Mouse (Mus musculus) retina, postnatal 7 days (tissue): Measurements from ENCODE around the gene Pakap.

ENCODE experiments used
- DNase-seq: peaks from one replicate; pipeline ENCODE4 v3.0.0-alpha.2; 2012; ENCODE audit warnings: low read depth, low spot score

Pakap gene

DNA sequence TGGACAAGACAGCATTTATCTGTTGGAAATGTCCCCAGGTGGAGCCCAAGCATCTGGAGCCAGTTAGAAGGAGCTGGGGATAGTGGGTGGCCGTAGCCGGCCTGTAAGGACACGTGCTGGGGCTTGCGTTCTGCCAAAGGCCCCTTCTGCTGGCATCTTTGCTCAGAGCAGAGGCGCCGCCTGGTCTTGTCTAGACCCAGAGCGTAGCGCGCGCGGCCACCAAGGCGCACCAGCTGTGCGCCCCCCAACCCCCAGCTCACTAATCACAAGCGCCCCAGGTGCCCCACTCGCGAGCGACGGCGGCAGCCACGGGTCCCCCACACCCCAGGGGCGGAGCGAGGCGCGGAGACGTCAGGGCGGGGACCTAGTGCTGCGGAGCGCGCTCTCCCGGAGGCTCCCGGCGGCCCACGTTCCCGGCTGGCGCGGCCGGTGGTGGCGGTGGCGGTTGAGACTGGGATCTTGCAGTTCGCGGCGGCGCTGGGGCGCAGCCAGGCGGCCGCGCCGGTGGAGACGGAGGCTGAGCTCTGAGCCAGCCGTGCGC is at the start of gene Pakap:
Gene Pakap (plus strand): TSS at position 514 of the 541 bp plus-strand sequence.
- peak; percentile 6 for DNase-seq

DNA sequence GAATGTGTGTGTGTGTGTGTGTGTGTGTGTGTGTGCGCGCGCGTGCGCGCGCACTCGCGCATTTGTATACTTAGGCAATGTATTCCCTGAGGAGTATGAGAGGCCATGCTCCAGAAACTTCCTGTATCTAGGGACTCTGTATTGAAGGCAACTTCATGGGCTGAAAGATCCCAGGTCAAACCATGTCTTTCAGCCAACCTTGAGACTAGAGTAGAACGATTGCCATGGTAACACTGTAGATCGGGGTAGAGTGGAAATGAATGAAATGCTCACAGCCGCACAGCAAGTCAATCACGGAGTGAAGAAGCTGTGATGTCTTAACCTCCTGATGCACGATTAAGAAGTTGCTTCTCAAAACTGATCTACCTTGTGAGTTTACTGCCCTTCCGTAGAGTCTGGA is 44.5 kb upstream of the Pakap start:
- no peak for DNase-seq

DNA sequence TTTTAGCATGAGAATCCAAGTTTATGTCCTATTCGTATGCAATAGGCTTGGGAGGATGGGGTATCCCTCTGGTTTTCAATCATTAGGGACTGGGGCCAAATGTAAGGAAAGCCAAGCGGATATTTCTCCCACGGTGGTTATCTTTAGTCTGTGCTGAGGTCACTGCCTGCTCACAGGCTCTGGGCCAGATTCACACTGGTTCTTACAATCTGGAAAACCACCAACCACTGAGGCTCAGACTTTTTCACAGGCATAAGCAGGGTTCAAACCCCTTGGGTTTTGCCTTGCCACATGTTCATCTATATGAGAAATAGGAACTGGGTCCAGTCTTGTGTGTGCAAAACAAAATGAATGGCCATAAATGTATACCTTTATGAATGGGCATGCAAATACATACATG is 43.5 kb upstream of the Pakap start:
- no peak for DNase-seq

DNA sequence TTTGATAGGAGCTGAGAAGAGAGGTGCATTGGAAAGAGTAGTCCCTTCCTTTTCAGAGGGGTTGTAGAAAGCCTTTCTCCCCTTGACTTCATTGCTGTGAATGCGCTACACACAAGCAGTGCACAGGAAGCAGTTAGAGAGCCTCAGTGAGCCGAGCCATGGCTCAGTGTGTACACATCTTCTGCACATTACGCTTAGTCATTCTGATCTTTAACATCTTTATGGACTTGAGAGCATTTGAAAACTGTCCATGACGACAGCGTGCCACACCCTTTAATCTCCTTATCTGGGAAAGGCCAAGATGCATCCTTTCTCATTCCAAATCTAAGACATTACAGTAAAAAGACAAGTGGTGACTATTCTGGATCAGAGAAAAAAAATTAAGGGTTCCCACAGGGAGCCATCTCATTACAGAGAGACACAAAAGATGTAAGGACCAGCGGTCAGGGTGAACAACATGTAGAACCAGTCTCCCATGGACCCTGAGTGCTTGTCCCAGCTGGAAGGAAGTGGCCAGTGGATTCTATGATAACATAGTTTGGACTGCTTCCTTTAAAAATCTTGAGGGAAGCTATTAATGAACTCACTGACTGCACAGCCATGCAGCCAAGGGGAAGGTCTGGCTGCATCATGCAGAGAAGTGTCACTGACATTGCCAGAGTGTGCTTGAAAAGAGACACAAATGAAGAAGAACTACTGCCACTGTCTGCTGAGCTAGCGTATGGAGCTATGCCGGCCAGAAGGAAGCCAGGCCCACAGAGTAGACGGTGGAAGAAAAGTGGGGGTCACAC is 42.6 kb upstream of the Pakap start:
- DNase-seq: no peak

DNA sequence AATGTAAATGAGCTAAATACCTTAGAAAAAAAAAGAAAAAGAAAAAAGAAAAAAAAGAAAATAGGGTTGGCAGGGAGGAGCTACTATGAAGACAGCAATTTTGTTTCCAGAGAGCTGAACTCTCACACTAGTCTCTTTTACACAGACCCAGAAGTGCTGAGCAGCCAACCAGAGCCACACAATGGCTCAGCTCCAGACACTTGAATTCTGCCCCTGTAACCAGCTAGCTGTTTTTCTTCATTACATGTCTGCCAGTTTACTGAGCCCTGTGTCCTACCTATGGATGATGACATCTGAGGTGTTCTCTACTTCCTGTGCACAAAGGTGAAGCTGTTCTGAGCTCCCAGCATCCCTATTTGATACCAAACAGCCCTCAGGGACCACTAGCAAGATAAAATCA is 39.7 kb upstream of the Pakap start:
- DNase-seq: no peak

DNA sequence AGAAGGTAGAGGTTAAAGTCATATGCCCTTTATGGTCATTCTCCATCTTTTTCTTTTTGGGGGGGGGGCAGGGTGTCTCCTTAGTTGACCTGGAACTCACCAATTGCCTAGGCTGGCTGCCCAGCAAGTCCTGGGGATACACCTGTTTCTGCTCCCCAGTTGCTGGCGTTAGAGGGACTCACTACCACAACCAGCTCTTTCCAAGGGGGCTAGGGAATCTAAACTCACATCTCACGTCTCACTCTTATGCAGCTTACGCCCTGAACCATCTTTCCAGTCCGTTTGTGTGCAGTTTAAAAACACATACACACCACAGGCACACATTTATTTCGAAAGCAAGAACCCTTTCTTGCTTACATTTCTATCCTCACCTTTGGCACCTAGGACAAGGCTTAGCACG is 34.3 kb upstream of the Pakap start:
- DNase-seq: no peak

DNA sequence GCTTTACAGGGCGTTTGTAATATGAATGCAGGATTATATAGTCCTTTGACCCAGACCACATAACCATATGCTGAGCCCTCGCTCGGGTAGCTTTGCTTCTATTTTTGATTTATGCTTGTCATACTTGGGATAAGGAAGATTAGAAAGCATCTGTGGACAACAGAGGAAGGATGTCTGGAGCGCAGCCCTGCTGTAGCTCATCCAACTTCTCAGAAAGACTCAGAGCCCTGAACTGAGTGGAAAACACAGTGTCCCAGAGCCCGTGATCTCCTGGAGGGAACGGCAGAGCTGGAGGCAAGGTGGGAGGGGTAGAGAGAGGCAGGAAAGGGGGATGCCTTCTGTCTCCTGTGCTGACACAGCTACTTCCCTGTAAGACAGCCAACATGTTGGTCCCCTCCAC is 33.7 kb upstream of the Pakap start:
- no peak for DNase-seq

DNA sequence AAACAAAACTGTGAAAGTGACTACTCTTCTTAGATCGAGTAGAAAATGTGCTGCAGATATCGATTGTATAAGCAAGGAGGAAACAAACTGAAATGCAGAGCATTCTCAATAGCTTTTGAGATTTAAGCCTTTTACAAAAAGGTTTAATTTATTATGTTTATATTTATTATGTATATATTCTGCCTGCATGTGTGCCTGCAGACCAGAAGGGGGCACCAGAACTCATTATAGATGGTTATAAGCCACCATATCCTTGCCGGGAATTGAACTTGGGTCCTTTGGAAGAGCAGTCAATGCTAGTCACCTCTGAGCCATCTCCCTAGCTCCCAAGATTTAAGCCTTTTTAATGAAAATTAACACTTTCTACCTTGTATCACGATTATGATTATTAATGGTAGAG is 32.9 kb upstream of the Pakap start:
- no peak for DNase-seq

DNA sequence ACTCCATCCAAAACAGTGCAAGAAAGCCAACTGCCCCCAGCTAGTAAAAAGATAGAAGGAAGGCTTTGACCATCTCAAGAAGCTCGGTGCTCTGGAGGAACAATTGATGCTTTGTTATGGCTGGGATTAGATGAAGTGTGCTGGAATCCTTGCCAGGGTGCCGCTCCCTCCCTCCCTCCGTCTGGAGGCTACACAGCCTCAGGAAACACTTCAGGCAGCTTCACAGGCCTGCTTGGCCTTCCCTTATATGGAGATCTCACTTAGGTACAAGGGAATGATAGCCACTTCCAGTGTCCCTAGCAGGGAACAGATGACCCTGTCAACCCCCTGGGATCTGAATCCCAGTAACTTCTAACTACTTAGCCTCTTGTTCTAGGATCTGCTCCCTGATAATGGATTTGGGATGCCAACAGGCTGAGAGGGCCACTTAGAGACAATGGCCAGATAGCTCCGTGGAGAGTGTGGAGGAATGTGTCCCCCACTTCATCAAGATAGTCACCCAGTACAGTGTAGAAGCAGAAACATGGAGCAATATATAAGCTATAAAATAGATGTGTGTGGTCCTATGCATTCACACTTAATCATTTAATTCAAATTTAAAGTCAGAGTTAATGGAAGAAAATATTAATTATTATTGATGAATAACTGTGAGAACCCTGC is 29.8 kb upstream of the Pakap start:
- DNase-seq: no peak

DNA sequence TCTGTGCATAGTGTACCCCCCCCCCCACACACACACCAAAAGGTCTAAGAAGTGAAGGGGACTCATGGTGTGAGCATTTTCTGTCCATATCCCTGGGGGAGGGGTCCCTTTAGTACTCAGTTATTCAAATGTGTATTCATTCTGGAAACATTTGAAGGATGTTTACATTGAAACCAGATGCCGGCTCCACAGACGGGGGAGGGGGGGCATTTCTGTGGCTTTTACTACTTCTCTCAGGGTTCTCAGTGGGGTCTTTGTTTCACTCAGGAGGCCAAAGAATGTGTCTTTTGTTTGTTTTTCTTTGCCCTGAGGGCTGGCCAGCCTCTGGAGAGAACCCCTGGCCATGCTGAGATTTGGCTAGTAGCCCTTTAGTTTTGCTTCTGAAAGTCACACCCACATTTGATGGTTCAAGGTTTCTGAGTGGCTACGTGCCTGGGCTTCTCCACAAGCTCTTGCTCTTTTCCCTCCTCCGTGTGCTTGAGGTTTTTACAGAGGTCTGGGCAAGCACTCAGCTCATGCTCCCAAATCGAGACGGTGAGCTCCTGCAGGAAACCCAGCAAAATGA is 24.2 kb upstream of the Pakap start:
- DNase-seq: no peak

DNA sequence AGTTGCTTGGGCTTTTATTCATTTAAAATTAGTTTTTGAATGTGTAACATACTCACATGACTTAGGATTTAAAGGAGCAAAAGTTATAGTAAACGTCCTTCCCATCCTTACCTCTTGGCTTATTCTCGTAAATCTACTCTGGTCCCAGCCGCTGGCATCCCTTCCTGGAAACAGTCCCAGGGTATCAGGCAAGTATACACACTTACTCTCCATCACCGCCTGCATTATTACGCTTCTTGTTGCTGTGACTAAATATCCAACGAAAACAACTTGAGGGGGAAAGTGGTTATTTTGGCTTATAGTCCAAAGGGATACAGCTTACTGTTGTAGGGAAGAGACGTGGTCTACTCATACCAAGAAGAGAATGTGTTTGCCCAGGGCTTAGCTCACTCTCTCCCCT is 20.2 kb upstream of the Pakap start:
- no peak for DNase-seq

DNA sequence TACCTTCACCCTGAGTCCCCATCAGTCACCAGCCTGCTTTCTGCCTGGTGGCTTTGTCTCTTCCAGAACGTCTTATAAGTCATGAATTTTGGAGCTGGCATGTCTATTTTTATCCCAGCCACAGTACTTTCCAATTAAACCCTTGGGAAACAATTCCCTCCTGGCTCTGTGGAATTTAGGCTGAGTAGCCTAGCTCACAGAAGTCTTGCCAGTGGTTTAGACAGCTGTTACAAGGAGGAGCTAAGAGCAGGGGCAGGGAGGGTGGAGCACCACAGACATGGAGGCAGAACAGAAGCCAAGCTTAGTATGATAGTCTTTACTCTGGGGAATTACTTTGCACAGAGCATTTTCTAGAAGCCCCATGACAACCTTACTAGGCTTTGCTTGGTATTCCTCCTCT is 17.8 kb upstream of the Pakap start:
- no peak for DNase-seq

DNA sequence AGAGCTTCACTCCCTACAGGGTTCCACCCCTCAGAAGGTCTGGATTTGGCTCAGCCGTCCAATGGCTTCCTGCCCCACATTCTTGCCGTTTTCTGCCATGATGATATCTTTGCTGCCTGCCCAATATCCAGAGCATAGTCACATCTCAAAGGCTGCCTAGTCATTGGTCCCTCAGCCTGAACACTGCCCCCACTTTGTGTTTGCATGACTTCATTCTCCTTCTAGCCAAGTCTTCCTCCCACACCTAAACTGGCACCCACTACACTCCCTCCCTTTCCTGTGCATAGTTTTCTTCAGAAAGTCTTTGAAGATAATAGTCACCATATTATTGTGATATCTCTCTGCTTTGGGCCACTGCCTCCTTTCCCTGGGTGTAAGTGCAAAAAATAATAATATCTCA is 10.9 kb upstream of the Pakap start:
- no peak for DNase-seq

DNA sequence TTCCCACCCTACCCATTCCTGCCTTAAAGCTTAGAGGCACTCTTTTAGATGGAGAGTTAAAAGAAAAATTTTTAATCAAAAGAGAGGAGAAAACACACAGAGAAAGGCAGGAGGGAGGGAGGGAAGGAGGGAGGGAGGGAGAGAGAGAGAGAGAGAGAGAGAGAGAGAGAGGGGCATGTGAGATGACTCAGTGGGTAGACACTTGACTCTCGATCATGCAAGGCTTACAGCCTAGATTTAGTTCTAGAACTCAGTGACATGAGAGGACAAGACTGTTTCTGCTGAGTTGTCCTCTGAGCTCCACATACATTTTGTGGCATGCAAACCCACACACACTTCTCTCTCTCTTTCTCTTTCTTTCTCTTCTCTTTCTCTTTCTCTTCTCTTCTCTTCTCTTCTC is 8.5 kb upstream of the Pakap start:
- DNase-seq: no peak

DNA sequence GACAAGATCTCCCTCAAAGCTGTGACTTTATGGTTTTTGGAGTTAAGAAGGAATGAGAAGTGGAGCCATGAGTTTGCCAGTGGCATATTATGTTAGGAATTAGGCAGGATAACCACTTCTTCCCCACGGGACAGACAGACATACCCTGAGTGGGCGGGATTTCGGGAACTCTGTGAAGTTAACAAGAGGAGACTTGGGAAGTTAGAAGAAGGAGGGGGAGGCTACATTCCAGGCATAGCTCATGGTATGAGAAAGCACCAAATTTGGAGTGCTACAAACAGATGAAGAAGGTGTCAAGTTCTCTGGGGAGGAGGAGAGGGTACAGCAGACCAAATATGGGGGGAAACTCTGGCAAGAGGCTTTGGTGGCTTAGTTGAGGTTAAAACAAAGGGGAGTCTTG is 8.0 kb upstream of the Pakap start:
- DNase-seq: no peak

DNA sequence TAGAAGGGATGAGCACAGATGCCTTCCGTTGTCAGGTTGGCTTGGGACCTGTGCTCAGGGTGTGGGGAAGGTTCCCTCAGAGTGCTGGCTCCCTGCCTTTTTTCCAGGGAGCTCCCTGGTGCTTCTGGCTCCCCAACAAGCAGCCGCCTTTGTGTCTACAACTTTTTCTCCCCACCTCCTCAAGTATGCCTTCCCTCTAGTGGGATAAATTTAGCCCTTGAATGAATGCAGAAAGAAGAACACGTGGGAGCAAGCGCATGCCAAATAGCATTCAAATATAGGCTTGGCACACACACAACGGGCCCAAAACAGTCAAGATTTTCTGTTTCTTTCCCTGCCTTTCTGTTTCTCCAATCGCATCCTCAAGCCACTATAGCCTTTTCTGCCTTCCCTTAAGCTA is 6.9 kb upstream of the Pakap start:
- no peak for DNase-seq

DNA sequence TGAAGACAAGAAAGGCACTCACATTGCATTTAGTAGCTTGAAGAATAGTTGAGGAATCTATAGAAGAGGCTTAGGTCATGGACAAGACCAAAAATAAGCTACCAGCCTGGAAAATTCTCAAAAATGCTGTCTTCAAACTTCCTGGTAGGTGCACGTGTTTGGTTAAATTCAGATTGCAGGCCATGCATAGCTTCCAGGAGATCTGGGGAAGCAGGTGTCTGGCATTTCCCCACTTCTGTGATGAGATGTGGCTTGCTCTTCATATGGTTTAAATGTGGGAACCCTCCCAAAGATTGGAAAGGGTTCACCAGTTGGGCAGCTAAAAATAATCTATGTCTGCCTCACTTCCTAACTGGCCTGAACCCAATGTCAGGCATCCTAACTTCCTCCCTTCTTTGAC is 2.7 kb upstream of the Pakap start:
- no peak for DNase-seq

DNA sequence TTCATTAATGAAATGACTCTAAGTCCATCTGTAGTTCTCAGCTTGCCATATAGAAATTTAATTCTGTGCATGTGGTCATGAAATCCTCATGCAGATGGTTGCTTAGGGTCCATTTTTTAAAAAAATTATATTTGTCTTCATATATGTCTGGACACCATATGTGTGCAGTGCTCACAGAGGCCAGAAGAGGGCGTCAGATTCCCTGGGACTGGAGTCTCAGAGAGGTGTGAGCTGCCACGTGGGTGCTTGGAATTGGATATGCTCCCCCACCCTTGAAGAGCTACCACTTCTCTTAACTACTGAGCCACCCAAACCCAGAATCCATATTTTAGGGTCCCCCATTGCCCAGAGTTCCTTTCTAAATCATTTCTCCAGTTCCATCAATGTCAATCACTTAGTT is 2.2 kb upstream of the Pakap start:
- DNase-seq: no peak

DNA sequence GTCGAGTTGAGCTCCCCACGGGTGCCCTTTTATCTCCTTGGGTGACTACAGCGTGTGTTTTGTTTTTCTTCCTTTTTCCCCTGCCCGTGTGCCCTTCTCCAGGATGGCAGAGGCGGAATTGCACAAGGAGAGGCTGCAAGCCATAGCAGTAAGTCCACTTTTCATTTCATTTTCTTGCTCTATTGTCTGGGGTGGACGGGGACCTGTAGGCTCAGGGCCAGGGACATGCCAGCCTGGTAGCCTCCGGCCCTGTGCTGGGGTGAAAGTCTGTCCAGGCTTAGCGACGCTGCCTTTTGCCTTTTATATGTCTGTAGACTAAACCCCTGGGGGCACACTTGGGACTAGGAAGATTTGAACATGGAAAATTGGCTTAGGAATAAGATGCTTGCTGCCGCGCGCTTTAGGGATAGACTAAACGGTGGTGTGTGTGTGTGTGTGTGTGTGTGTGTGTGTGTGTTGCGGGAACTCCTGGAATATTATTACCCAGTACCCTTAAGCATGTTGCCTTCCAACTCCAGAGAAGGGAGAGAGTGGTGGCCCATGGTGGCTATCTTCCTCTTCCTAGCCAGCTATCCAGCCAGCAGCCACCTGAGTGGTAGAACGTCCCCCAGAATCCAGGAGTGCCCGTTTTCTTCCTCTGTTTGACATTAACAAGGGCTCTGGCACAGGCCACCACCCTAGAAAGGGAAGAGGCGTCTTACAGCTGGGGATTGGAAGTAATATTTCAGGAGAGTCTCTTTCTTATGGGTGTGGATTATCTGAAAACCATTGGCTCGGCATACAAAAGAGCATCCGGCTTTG is 489 bp downstream of the Pakap start:
- no peak for DNase-seq

DNA sequence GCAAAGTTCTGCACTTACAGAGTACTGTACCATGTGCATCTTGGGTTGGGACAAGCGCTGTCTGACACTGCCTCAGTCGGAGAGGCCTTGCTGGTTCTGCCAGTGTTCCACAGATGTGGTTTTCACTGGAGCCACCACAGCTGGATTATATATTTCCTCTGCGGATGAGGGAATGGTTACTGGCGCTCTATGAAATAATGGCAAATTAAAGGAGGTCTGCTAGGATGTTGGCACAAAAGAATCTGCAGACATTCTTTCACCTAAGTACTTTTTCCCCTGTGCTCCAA is 1.0 kb downstream of the Pakap start:
- DNase-seq: no peak

DNA sequence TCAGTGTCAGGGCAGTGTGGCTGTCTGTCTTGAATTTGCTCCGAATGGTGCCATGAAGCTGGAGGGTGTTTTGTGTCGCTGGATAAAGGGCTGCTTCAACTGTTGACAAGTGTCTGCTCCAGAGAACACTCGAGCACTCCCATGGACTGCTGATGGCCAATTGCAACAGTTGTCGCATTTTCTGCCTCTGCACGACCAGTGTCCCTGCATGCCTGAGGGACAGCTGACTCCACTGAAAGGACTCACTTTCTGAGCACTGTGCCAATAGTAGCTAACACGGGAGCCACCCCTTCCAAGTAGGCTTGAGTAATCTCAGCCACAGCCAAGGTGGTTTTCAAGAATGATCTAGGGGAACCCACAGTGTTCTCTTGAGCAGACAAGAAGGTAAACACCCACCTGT is 1.7 kb downstream of the Pakap start:
- DNase-seq: no peak

DNA sequence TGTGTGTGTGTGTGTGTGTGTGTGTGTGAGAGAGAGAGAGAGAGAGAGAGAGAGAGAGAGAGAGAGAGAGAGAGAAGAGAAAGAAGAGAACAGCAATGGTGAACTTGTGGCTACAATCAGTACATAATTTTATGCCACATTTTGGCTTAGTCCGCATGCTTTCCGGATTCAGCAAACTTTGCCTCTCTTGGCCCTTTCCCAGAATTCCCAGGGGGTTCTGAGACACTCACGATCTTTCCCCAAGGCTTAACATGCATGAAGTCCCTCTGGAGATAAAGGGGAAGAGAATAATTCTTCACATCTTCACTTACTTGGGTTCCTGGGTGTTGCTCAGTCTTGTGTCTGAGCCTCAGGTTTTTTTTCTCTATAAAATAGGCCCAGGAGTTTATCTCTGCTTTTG is 2.2 kb downstream of the Pakap start:
- DNase-seq: no peak
